Mouse (Mus musculus): ENCODE results near the gene Spata2l.
"Not testable (repeated sequence)": the region's sequence is repeated elsewhere in the genome, so short reads cannot be mapped to it uniquely, and the experiment has no call there.

Spata2l gene

DNA sequence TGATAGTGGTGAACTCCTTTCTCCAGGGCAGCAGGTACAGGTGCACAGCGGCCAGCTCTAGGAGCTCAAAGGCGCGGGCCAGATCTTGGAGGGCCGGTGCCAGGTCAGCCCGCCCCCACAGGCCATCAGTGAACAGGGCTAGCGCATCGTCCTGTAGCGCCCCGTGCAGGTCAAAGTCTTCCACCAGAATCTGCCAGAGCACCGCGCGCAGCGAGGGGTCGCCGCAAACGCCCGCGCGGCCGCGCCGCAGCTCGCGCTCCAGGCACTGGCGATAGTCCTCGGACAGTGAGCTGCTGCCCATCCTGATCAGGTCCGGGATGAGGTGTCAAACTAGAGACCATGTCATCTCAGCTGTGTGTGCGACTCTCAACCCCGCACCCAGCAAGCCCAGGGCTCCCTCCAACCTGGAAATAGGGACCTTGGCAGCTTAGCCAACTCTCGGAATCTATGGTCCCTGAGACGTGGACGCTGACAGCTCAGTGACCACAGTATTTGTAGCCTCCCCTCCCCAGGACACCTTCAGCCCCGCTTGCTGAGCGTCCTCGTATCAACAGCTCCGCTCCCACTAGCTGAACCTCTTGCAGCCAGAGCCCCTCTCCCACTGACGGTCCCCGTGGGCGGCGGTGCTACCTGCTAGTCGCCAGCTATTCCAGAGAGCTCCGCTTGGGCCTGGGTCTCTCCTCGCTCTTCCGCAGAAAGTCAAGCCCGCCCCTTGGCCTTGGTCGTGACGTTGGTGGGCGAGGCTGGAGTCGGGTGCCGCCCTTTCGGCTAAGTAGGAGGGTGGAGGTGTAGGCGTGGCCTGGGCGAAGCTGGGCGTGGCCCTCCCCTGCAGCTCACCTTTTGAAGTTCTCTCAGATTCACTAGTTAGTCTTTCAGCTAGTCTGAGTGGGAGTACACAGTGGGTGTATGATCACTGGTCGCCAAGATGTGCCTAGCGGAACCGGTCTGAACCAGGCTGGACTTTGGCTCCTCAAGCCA, at the start of gene Spata2l:
Gene Spata2l, minus strand, starts transcription at position 714 of the 978 bp plus-strand sequence.
- DNase-seq (ENCODE audit: extremely low read depth, insufficient read length, low spot score): peak; percentile 67

DNA sequence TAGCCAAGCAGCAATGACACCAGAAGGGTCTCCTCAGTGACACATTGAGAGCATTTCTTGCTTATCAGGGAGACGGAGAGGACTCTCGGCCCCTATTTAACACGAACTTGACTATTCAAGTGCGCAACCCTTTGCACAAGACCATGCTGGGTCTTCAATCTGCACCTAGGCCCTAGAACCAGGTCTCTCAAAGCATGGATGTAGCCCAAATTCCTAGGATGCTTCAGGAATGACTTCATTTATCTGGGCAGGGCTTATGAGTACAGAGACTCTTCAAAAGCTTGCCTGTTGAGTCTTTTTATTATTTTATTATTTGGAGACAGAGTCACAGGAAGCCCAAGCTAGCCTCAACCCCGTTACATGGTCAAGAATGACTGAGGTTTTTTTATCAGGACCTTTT, 48.5 kb upstream of the Spata2l start:
- no peak for DNase-seq (ENCODE audit: extremely low read depth, insufficient read length, low spot score)

DNA sequence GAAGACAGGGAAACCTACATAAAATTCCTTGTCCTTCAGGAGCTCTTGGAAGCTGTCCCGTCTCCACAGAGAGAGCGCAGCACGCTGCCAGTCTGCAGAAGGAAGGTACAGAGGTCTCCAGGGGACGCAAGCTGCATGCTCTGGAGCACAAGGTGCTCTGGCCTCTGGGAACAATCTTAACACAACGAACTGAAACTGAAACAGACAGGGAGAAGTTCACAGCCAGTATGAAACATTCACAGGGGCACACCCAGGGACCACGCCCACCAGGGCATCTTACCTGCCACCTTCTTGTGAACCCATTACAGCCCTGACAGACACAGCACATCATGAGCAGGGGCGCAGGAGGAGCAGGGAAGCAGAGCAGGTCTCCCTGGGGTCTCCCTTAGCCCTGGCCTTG, 48.0 kb upstream of the Spata2l start:
- DNase-seq (ENCODE audit: extremely low read depth, insufficient read length, low spot score): no peak

DNA sequence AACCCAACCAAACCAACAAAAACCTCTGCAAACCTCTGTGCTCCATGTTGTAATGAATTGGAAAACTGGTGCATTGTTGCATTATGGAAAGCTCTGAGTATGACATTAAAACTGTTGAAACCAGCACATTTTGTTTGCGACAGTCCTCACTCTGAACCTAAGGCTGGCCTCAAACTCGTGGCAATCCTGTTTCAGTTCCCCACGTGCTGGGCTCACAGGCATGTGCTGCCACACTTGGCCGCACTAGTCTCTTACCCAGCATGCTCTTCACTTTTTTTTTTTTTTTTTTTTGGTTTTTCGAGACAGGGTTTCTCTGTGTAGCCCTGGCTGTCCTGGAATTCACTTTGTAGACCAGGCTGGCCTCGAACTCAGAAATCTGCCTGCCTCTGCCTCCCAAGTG, 47.0 kb upstream of the Spata2l start:
- not testable (repeated sequence) for DNase-seq (ENCODE audit: extremely low read depth, insufficient read length, low spot score)

DNA sequence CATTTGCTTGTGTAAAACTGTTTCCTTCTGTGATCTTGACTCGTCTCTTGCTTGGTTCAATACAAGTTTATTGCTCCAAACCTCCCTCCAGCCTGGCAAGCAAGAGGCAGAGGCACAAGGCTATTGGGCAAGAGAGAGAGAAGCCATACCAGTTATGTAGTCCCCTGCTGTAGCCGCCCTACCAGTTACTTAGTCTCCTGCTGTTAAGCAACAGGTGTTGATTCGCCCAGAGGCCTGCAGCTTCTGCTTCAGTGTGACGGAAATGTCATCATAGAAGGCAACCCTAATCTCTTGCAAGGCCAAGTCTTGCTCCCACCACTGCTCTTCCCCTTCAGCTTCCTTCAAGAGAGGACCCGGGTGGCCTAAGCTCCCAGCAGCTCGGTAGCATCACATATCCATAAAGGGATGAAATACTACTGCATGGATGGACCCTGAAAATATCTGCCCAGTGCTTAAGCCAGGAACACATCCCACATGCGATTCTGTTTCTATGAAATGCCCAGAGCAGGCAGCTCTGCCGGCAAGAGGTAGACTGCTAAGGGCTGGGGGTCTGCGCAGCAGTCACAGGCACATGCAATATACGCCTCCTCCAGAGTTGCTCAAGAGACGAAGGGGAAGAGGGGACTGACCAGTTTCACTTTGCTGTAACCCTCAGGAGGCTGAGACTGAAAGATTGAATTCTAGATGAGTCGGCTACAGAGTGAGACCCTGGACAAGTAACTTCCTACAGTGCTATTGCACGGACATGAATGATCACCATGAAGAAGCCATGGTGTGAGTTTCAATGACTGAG, 44.5 kb upstream of the Spata2l start:
- DNase-seq (ENCODE audit: extremely low read depth, insufficient read length, low spot score): no peak

DNA sequence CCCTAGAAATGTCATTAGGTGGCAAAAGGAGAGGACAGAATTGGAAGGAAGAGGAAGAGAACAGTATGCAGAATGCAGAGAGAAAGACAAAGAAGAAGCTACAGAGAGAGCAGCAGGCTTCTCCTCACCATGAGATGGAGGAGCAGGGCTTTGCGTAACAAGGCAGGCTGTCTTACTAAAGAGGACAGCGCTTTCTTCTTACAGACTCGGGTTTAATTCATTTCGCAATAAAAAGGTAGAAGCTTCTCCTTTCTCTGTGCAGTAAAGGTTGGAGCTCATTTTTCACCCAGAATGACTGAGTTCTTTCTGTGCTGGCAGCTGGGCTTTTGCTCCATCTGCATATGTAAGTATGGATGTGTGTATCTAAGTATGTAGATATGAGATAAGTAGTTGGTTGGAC, 43.8 kb upstream of the Spata2l start:
- no peak for DNase-seq (ENCODE audit: extremely low read depth, insufficient read length, low spot score)

DNA sequence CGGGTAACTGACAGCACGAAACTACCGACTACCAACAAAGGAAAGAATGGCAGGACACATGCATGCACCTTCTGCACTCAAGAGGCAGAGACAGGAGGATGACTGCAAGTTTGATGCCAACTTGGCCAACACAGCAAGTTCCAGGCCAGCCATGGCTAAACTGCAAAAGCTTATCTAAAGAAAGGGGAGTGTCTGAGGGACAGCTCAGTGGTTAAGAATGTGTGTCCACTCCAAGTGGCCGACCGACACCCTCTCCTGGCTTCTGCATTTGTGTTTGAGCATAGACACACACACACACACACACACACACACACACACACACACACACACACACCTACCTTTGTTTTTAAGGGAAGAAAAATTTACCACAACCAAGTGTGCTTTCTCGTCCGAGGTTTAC, 42.4 kb upstream of the Spata2l start:
- peak; percentile 47 for DNase-seq (ENCODE audit: extremely low read depth, insufficient read length, low spot score)

DNA sequence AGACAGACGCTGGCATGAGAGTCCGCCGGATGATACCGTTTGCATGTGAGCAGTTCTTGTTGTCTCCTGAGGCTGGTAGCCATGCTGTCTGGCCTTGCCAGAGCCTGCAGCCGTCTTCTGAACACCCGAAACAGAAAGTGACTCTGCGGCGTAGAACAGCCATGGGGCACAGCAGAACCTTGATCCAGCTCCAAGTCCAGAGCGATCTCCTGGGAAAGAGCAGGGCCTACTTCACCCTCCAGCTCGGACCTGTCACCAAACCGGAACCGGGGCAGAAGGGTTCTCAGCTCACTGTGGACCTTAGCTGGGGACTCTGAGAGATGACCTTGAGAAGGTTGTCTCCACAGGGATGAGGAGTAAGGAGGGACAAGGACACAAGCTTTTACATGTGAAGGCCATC, 39.1 kb upstream of the Spata2l start:
- DNase-seq (ENCODE audit: extremely low read depth, insufficient read length, low spot score): no peak

DNA sequence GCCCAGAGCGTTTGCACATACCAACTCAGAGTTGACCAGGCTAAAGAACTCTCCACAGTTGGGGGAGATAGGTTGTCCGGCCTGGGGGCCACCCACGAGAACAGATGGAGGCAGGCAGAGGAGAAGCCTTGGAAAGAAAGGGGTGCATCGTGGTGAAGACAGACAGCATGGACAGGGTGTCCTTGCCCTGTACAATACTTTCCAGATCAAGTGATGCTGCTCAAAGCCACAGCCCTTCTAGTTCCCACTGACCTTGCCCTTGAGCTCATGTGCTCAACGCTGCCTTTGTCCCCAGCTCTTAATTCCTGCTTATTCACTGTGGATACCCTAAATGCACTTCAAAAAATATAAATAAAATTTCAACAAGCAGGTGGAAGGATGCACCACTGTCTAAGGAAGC, 38.4 kb upstream of the Spata2l start:
- DNase-seq (ENCODE audit: extremely low read depth, insufficient read length, low spot score): no peak

DNA sequence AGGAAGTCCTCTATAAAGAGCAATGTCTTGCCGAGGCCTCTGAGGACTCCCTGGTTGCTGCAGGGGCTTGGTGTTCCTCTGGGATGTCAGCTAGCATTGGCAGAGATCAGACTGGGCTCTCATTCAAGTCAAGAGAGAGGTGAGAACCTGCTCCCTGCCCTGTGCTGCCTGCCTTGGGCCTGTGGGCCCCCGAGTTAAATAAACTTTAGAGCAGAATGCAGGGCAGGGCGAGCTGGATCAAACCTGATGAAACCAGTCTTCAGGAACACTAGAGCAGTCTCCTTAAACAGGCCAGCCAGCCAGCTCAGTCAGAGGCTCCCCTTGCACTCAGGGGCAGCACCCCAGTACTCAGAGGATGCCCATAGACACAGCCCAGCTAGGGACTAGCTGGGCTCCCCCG, 35.9 kb upstream of the Spata2l start:
- DNase-seq (ENCODE audit: extremely low read depth, insufficient read length, low spot score): no peak

DNA sequence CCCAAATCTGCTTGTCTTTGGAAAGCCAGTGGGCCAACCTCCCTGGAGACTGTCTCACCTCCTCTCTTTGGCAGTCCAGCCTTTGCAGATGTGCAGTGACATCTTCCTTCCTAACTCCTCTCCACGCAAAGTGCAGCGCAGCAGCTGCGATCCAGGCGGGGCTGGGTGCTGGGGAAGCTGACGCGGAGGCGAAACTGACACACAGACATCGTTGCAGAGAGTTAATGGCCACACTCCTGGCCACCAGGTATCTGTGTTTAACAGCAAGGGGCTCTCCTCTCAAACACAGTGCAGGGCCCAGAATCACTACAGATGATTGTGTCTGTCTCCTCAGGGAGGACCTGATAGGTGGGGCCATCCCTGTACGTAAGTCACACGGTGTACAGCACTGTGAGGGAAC, 35.1 kb upstream of the Spata2l start:
- no peak for DNase-seq (ENCODE audit: extremely low read depth, insufficient read length, low spot score)

DNA sequence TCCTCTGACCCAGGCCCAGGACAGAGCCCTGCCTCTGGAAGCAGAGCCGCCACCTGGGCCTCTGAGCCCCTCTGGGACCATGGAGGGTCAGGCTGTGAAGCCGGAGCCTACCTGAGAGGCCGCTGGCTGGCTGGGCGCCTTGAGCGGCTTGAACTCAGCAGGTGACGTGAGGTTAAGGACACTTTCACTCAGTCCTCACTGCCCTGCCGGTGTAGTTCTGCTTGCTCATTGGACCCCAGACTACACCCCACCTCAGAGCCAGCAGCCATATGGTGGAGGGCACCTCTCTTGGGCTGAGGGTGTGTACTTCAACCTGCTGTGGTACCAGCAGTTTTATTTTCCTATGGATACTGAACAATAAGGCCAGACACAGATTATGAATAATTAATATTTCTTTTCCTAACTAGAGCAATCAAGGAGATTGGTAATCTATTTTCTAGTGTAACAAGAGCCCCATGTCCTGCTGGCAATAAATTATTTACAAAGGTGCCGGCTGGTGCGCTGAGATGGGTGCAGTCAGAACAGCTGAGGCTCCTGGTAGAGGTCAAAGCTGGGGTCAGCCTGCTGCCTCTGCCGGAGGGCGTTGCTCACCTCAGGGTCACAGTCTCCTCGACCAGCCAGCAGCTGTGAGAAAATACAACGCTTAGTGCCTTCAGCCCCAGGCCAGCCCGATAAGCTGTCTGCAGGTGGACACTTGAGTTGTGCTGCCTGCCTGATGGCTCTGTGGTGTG, 32.1 kb upstream of the Spata2l start:
- no peak for DNase-seq (ENCODE audit: extremely low read depth, insufficient read length, low spot score)

DNA sequence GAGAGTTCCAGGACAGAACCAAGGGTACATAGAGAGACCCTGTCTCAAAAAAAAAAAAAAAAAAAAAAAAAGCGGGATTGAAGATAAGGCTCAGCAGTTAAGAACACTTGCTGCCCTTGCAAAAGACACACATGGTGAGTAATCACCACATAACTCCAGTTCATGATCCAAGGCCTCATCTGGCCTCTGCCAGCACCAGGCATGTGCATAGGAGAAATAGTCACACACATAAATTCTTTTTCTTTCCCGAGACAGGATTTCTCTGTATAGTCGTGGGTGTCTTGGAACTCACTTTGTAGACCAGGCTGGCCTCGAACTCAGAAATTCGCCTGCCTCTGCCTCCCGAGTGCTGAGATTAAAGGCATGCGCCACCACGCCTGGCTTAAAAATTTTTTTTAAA, 21.6 kb upstream of the Spata2l start:
- DNase-seq (ENCODE audit: extremely low read depth, insufficient read length, low spot score): not testable (repeated sequence)

DNA sequence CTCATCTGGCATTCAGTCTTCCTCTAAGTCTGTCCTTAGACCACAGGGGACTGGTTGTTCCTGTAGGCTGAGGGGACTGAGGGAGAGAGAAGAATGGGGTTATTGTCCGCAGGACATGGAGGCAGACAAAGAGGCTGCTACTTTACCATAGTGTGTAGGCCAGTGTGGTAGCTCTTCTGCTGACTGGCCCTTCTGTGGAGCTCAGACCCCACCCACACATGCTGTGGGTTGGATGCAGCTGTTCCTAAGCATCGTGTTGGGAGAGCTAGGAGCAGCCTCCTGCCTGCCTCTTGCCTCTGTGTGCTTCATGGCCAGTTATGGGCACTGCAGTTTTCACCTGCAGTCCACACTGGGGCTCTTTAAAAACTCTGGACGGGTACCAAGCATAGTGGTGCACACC, 21.1 kb upstream of the Spata2l start:
- DNase-seq (ENCODE audit: extremely low read depth, insufficient read length, low spot score): no peak

DNA sequence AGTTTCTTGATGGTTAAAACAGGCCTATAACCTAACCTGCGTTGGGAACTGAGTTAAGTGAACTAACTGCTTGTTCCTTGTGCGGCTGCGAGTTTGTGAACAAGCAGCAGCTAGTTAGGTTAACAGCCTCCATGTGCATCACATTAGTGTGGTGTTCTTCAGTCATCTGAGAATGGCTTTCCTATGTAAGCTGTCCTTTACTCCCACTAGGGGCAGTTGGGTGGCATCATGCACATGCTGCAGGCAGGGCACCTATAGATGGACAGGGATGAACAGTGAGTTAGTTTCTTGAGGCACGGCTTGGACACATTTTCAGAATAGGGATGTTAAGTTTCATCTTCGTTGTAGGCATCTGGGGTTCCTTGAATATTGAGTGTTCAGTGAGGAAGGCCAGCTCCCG, 19.1 kb upstream of the Spata2l start:
- no peak for DNase-seq (ENCODE audit: extremely low read depth, insufficient read length, low spot score)

DNA sequence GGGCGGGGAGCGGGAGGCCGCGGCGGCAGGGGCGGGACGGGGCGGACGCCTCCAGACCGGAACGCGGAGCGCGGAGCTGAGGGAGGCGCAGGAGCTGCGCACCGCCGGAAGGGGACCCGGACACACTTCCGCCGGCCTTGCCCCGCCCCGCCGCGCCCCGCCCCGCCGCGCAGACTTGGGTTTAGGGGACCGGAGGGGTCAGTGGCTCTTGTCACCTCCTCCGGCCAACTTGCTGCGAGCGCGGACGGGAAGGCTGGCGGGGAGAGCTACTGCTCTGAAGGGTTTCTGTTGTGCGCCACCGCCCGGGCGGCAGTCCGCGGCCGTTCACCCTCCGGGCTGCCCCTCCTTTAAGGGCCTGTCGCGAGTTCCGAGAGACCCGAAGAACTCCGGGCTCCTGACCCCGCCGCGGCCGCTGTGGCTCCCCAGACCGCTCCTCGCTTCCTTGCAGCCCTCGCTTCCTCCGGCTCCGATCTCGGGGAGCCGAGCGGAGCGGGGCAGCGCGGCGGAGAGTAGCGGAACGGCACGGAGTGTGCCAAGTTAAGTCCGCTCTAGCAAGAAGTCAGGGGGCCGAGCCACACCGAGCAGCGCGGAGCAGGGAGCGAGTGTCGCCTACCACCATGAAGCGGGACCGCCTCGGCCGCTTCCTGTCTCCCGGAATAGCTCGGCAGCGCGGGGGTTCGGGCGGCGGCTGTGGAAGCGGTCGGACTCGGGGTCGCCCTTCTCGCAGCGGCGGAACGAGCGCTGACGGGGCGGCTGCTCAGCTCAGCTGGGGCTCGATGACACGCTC, 18.3 kb upstream of the Spata2l start, which contains the start of the genes Zfp276 and Vps9d1:
Gene Zfp276, plus strand, starts transcription at position 97 of the 787 bp plus-strand sequence.
Gene Vps9d1, minus strand, starts transcription at position 250 of the 787 bp plus-strand sequence.
- peak; percentile 77 for DNase-seq (ENCODE audit: extremely low read depth, insufficient read length, low spot score)

DNA sequence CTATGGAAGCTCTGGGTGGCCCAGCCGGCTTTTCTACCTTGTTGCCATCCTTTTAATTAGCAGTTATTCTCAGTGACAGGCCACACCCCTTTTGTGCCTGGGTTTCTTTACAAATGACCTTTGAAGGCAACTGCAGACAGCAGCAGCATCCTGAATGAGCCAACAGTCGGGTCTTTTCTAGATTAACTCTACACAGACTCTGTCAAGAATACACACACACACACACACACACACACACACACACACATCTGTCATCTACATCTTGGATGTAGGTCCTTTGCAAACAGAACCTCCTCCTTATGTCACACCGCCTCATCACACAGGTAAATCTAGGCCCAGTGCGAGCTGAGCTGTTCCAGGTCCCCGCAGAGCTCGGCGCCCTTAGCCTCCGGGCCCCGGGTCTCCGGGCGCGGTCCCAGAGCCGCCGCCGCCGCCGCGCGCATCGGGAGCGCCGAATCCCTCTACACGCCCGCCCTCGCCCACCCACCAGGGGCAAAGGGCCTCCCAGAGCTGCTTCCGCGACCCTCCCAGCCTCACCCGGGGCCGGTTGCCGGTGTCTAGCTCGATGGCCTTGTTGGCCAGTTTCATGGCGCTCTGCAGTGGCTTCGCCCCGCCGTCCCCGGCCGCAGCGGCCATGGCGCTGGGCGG, 17.5 kb upstream of the Spata2l start:
- DNase-seq (ENCODE audit: extremely low read depth, insufficient read length, low spot score): no peak

DNA sequence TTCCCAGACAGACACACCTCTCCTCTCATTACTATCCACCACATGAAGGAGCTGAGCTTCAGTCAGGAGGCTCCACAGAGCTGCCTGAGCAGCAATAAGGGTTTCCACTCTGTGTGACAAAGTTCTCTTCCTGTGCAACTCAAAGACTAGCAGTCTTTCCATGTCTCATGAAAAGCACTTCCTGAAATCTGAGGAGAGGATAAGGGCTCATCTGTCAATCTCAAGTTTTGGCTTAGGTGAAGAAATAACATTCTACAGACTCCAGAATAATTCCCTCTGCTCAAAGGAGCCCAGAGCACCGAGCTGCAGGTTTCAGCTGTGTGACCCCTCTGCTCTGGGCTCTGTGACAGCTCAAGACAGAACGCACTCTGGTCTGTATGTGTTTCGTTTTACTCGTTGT, 16.9 kb upstream of the Spata2l start:
- no peak for DNase-seq (ENCODE audit: extremely low read depth, insufficient read length, low spot score)

DNA sequence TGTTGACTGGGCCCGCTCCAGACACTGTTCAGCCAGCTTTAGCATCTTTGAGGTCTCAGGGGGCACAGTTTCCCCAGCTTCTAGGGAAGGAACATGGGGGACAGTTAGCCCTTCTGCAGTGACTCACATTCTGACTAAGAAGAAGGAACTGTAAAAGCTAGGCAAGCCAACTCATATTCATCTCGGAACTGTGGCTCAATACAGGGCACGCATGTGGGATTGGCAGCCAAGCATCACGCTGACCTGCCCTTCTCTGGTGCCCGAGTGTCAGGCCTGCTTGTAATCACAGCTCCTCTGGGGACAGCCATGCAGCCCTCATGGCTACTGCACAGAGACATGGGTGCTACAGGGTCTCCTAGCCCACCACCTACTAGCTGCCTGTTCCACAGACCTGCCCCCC, 14.9 kb upstream of the Spata2l start:
- DNase-seq (ENCODE audit: extremely low read depth, insufficient read length, low spot score): no peak

DNA sequence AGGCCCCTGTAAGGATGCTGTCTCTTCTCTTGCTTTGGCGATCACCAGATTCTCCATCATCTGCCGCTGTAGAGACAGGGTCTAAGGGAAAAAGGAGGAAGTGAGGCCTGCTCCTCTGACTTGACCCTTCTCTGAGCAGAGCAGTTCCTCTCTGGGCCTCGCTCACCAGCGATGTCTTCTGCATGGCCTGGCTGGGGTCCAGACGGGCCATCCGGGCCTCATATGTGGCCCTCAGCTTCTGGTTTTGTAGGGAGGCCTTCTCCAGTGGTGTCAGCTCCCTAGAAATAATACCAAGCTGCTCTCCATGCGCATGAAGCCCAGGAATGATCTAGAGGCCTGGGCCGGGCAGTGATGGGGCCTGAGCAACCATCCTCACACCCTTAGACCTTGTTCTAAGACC, 12.6 kb upstream of the Spata2l start:
- DNase-seq (ENCODE audit: extremely low read depth, insufficient read length, low spot score): no peak

Measured in 3134 (cell line).